Mouse (Mus musculus): Measurements from ENCODE around the gene Spata17. TPM values are rescaled to one million over a fixed set of nuclear protein-coding genes. Genes with fewer than 3 reads are reported as not detected.
A peak's percentile ranks its signal among the peaks of the same experiment; 100 is the strongest.

Spata17 gene
- total RNA-seq, 2 experiments from 2014 or later: 0.26 to 0.30 TPM

DNA sequence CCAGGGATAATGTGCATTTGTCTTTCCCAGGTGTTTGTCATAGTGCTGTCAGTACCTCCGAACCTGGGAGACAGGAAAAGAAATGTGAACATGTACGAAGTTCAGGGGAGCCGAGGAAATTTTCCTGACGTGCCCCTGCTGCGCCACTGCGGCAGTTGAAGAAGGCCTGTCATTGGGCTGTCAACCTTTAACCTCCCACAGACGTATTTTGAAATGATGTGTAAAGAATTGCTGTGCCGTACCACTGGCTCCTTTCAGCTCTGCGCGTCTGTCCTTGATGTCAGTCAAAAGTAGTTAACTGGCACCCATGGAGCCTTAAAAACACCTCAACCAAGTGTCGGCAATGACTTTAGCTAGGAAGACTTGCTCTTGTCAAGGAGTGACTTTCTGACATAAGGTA lies 205.2 kb downstream of the Spata17 start:
- intact Hi-C loops (cut with DNase I): no loop called here
- no peak for DNase-seq

DNA sequence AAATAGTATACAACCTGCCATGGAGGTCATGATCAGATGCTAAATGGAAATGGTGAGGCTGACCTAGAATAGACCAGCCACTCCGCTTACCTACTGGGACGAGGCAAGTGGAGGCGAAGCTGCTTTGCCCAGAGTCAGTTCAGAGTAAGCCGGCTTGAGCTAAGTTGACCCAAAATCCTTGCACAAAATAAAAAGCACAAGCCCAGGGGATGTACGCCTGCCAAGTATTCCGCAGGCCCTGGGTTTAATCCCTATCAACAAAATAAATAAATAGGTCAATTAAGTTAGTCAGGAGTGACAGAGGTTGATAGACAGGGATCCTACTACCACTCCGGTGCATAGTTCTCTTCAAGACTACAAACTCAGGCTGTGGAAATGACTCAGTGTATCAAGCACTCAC lies 207.0 kb downstream of the Spata17 start:
- intact Hi-C loops (cut with DNase I): no loop called here
- DNase-seq: no peak

GRCm38 (mm10) chr1:187006227-187006925 lies 208.9 kb downstream of the Spata17 start:
- DNase-seq: peak; percentile 21
- intact Hi-C loops (cut with DNase I): no loop called here

GRCm38 (mm10) chr1:187004306-187004705 lies 211.0 kb downstream of the Spata17 start:
- intact Hi-C loops (cut with DNase I): no loop called here
- DNase-seq: no peak

DNA sequence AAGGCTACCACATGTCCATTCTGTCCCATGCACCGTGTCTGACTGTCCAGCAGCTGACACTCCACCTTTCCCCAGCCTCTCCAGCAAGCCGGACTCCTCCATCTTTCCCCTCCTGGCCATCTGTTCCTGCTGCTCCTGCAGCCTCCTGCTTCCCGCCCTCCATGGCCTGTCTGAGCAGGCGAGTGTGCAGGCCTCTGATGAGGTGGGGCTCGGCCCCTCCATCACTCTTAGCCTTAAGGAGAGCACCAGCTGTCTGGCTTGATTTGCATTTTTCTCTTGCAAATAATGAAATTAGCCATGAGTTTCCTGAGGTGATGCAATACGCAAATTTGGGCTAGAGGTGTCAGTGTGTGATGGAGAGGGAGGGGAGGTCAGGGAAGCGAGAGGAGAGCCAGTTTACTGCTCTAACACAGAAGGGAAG lies 211.8 kb downstream of the Spata17 start:
- intact Hi-C loops (cut with DNase I): no loop called here
- peak; percentile 82 for DNase-seq

- intact Hi-C loops (cut with DNase I): no loop called here
- no peak for DNase-seq
Measured at GRCm38 (mm10) chr1:186997596-186998304, 217.5 kb downstream of the Spata17 start.

Other genes starting within 250 kb of the Spata17 start
- gene D1Pas1, start 248.0 kb downstream of the Spata17 start, total RNA-seq (2021): under 1 TPM; 0.18 to 0.30 TPM
- 10 to 100 TPM; 19.4 to 20.5 TPM for gene Gpatch2, start within 50 bp of the Spata17 start, total RNA-seq (2021)

Data from left cerebral cortex, postnatal 4 days (tissue).